Mouse (Mus musculus): ENCODE results near the gene Oard1. TPM values are rescaled to one million over a fixed set of nuclear protein-coding genes. Genes with fewer than 3 reads are reported as not detected.

Oard1 gene
- polyA plus RNA-seq, 1 experiment from 2014 or later = 73.5 TPM

DNA sequence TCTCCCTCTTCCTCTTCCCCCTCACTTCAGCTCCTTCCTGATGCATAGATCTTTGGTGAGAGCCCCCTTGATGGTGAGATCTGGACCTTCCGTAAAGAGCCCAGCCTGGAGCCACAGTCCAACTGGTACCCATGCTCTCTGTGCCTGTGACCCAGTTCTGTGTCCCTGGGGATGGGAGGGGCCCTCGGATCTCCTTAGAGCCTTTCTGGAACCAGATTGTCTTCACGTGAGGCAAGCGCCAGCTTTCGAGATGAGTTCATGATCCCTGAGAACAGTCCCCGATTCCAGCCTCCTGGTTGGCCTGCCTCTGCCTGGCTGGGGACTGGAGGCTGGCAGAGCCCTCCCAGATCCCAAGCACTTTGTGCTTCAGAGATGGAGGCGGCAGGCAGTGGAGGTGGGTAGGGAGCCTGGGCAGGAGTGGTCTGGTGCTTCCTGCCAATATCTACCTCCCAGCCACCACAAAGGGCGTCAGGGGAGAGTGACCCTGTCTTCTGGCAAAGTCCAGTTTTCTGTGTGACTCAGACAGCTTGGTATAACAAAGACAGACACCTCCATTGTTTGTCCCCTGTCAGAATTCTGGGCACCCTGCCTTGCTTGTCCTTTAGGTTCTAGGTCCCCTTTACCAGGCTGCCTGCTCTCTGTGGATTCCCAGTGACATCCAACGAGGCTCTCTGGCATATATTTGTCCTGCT is 42.1 kb downstream of the Oard1 start:
- Histone ChIP-seq H3K4me2 (ENCODE audit: low read depth) (no peak overlapping the region), H3K27me3 (ENCODE audit: control insufficient read depth, insufficient read depth, low read length) (no peaks in the 10 kb centered on the region), H3K9ac (ENCODE audit: low read length) (no peak overlapping the region), H3K4me1 (ENCODE audit: control insufficient read depth, insufficient read depth, low read length) (no peaks in the 10 kb centered on the region), H3K9me3 (ENCODE audit: control insufficient read depth, low read length) (no peaks in the 10 kb centered on the region), H3K27ac (ENCODE audit: low read depth, low read length) (no peak overlapping the region), H3K4me3 (ENCODE audit: low read depth, low read length) (no peak overlapping the region), H3K36me3 (ENCODE audit: control insufficient read depth, insufficient read depth, low read length) (no peaks in the 10 kb centered on the region)
- DNase-seq (ENCODE audit: low spot score) (no peak), ATAC-seq (ENCODE audit: insufficient read depth, low FRiP score, low TSS enrichment) (no peak)
- WGBS = 74% methylated on average over 9 of the region's 9 CpGs

DNA sequence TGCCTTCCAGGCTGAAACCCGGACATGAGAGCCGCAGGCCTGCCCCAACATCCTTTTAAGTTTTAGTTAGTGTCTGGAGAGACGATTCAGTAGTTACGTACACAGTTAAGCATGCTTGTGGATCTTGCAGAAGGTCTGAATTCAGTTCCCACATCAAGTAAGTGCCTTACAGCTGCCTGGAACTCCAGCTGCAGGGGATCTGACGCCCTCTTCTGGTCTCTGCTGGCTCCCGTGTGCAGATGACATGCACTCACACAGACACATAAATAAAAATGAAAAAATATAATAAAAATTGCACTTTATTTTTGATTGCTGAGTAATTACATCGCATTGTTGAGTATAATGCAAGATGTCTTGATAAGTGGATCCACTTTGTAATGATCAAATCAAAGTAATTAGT is 43.7 kb downstream of the Oard1 start:
- WGBS = 78% methylated on average over 7 of the region's 7 CpGs
- ATAC-seq (ENCODE audit: insufficient read depth, low FRiP score, low TSS enrichment) (no peak), DNase-seq (ENCODE audit: low spot score) (no peak)
- Histone ChIP-seq H3K27me3 (ENCODE audit: control insufficient read depth, insufficient read depth, low read length) (no peaks in the 10 kb centered on the region), H3K4me2 (ENCODE audit: low read depth) (no peak overlapping the region), H3K9ac (ENCODE audit: low read length) (no peak overlapping the region), H3K27ac (ENCODE audit: low read depth, low read length) (no peak overlapping the region), H3K9me3 (ENCODE audit: control insufficient read depth, low read length) (no peaks in the 10 kb centered on the region), H3K4me1 (ENCODE audit: control insufficient read depth, insufficient read depth, low read length) (no peaks in the 10 kb centered on the region), H3K36me3 (ENCODE audit: control insufficient read depth, insufficient read depth, low read length) (no peaks in the 10 kb centered on the region), H3K4me3 (ENCODE audit: low read depth, low read length) (no peak overlapping the region)

DNA sequence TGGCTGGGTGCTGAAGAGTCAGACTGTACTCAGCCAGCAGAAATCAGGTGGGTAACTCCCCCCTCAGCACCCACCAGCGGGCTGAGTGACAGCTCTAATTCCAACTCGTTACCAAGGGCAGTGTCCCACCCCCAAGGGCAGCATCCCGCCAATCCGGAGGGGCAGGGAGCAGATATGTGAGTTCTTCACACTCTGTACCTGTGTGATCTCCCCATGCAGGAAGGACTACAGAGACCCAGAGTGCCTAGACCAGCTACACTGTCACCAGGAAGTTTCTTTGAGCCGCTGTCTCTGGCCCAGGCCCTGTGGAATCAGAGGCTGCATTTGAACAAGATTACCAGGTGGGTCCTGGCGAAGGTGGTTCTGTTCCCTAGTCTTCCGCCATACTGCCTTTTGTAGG is 44.4 kb downstream of the Oard1 start:
- no peak for DNase-seq (ENCODE audit: low spot score)

DNA sequence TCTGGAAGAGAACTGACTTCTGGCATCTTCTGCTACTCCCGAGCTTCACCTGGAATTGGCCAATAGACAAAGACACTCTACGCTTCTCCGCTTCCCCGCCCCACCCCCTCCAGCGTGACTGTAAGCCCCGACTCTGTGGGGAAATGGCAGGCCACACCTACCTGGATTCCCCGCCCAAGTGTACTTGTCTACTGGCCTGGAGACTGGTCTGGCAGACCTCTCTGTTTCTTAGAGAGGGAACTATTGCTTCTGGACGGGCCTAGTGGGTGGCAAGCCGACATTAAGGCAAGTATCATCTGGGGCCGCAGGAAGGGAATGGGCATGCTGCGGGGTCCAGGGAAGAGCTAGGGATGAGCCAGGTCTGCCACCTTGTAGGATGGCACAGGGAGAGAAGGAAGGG is 44.9 kb downstream of the Oard1 start, which contains the start of gene Unc5cl:
Gene Unc5cl (plus strand): TSS at position 214 of the 400 bp plus-strand sequence.
- ATAC-seq (ENCODE audit: insufficient read depth, low FRiP score, low TSS enrichment) (no peak), DNase-seq (ENCODE audit: low spot score) (no peak)
- Histone ChIP-seq H3K9me3 (ENCODE audit: control insufficient read depth, low read length) (no peaks in the 10 kb centered on the region), H3K9ac (ENCODE audit: low read length) (no peak within 1 kb of the TSS), H3K4me1 (ENCODE audit: control insufficient read depth, insufficient read depth, low read length) (no peaks in the 10 kb centered on the region), H3K36me3 (ENCODE audit: control insufficient read depth, insufficient read depth, low read length) (no peaks in the 10 kb centered on the region), H3K27me3 (ENCODE audit: control insufficient read depth, insufficient read depth, low read length) (no peaks in the 10 kb centered on the region), H3K4me3 (ENCODE audit: low read depth, low read length) (no peak within 1 kb of the TSS), H3K27ac (ENCODE audit: low read depth, low read length) (no peak within 1 kb of the TSS), H3K4me2 (ENCODE audit: low read depth) (no peak within 1 kb of the TSS)
- 64% methylated on average over 11 of the region's 11 CpGs for WGBS

More for the DNA sequence above, 44.4 kb downstream of the Oard1 start:
- 61% methylated on average over 7 of the region's 7 CpGs for WGBS
- Histone ChIP-seq H3K27me3 (ENCODE audit: control insufficient read depth, insufficient read depth, low read length) (no peaks in the 10 kb centered on the region), H3K4me1 (ENCODE audit: control insufficient read depth, insufficient read depth, low read length) (no peaks in the 10 kb centered on the region), H3K4me3 (ENCODE audit: low read depth, low read length) (no peak overlapping the region), H3K9me3 (ENCODE audit: control insufficient read depth, low read length) (no peaks in the 10 kb centered on the region), H3K36me3 (ENCODE audit: control insufficient read depth, insufficient read depth, low read length) (no peaks in the 10 kb centered on the region), H3K9ac (ENCODE audit: low read length) (no peak overlapping the region), H3K27ac (ENCODE audit: low read depth, low read length) (no peak overlapping the region), H3K4me2 (ENCODE audit: low read depth) (no peak overlapping the region)
- ATAC-seq (ENCODE audit: insufficient read depth, low FRiP score, low TSS enrichment) = no peak

DNA sequence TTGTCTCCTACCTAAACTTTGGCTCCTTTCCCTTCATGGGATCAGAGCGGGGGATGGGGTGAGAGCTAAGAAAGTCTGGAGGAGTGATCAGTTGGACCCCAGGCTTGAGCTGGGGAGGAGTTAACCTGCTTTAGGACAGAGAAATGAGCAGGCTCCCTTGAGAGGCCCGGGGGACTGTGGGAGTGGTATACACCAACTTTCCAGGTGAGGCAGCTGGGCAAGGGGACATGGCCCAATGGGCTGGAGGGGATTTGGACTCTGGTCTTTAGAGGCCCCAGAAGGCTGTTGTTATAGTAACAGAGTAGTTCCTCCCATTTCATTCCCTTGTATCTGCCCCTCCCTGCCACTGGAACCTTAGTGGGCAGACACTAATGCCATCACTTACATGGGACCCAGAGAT is 46.1 kb downstream of the Oard1 start:
- DNase-seq (ENCODE audit: low spot score) (no peak), ATAC-seq (ENCODE audit: insufficient read depth, low FRiP score, low TSS enrichment) (no peak)
- Histone ChIP-seq H3K27ac (ENCODE audit: low read depth, low read length) (no peak overlapping the region), H3K27me3 (ENCODE audit: control insufficient read depth, insufficient read depth, low read length) (no peaks in the 10 kb centered on the region), H3K36me3 (ENCODE audit: control insufficient read depth, insufficient read depth, low read length) (no peaks in the 10 kb centered on the region), H3K4me3 (ENCODE audit: low read depth, low read length) (no peak overlapping the region), H3K4me1 (ENCODE audit: control insufficient read depth, insufficient read depth, low read length) (no peaks in the 10 kb centered on the region), H3K9me3 (ENCODE audit: control insufficient read depth, low read length) (no peaks in the 10 kb centered on the region), H3K4me2 (ENCODE audit: low read depth) (no peak overlapping the region), H3K9ac (ENCODE audit: low read length) (no peak overlapping the region)
- WGBS = 85% methylated on average over 2 of the region's 2 CpGs

DNA sequence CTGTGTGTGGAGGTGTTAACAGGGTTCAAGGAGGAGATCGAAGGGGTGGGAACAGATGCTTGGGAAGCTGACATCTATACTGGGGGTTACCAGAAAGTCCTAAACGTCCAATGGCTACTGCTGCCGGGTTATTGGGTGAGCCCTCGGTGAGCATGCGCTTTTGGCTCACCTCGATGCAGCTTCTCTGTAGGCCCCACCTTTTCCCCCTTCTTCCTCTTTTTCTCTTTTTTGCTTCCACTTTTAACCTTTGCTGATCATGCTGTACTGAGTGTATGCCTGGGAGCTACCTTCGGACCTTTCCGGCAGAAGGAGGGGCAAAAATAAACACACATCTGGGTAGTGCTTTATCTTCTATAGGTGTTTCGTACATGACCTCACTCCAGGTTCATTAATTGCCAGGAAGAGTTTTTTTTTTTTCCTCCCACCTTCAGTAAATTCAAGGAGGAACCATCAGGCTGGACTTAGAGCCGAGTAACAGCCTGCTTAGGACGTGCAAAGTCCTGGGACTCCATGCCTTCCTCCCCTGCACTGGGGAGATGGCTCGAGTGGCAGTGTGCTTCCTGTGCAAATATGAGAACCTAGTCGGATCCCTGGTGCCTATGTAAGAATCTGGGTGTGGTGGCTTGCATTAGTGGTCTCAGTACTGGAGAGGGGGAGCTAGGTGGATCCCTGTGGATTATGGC is 48.3 kb downstream of the Oard1 start:
- no peak overlapping the region for H3K27ac ChIP-seq (ENCODE audit: low read depth, low read length)
- no peak for ATAC-seq (ENCODE audit: insufficient read depth, low FRiP score, low TSS enrichment)
- H3K9me3 ChIP-seq (ENCODE audit: control insufficient read depth, low read length) = no peaks in the 10 kb centered on the region
- WGBS = 79% methylated on average over 13 of the region's 13 CpGs
- H3K36me3 ChIP-seq (ENCODE audit: control insufficient read depth, insufficient read depth, low read length) = no peaks in the 10 kb centered on the region
- H3K9ac ChIP-seq (ENCODE audit: low read length) = no peak overlapping the region
- no peaks in the 10 kb centered on the region for H3K27me3 ChIP-seq (ENCODE audit: control insufficient read depth, insufficient read depth, low read length)
- H3K4me1 ChIP-seq (ENCODE audit: control insufficient read depth, insufficient read depth, low read length) = no peaks in the 10 kb centered on the region
- H3K4me3 ChIP-seq (ENCODE audit: low read depth, low read length) = no peak overlapping the region
- no peak overlapping the region for H3K4me2 ChIP-seq (ENCODE audit: low read depth)
- DNase-seq (ENCODE audit: low spot score) = no peak

DNA sequence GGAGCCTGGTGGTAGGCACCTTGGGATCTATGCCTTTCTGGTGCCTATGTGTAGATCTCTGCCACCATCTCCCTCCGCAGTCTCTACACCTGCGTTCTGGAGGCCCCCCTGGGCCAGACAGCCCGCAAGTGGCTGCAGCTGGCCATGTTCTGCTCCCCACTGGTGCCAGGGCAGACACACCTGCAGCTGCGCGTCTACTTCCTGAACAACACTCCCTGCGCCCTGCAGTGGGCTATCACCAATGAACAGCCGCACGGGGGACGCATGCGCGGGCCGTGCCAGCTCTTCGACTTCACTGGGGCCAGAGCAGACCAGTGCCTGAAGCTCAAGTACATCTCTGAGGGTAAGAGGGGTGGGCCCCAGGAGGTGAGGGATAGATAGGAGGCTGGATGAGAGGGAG is 52.3 kb downstream of the Oard1 start:
- no peak overlapping the region for H3K4me3 ChIP-seq (ENCODE audit: low read depth, low read length)
- no peaks in the 10 kb centered on the region for H3K4me1 ChIP-seq (ENCODE audit: control insufficient read depth, insufficient read depth, low read length)

DNA sequence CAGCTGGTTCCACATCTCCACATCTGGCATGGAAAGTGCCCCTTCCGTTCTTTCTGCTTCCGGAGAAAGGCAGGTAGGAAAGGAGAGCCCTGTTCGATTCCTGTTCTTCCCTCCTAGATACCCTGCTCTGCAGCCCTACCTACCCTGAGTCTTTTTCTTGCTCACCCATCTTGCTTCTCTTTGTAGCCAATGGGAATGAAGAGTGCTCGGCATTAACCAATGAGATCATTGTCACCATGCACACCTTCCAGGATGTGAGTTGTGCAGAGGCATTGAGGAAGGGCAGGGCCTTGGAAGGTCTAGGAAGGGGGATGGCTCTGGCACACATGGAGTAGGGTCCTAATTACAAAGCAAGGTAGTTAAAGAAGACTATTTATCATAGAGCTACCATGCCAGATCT is 53.6 kb downstream of the Oard1 start:
- ATAC-seq (ENCODE audit: insufficient read depth, low FRiP score, low TSS enrichment) (no peak), DNase-seq (ENCODE audit: low spot score) (no peak)
- Histone ChIP-seq H3K4me1 (ENCODE audit: control insufficient read depth, insufficient read depth, low read length) (no peaks in the 10 kb centered on the region), H3K4me3 (ENCODE audit: low read depth, low read length) (no peak overlapping the region), H3K36me3 (ENCODE audit: control insufficient read depth, insufficient read depth, low read length) (no peaks in the 10 kb centered on the region), H3K9ac (ENCODE audit: low read length) (no peak overlapping the region), H3K27ac (ENCODE audit: low read depth, low read length) (no peak overlapping the region), H3K27me3 (ENCODE audit: control insufficient read depth, insufficient read depth, low read length) (peaks cover 2% of the 10 kb centered on the region; the same call in 1 of the 2 replicates), H3K4me2 (ENCODE audit: low read depth) (no peak overlapping the region), H3K9me3 (ENCODE audit: control insufficient read depth, low read length) (no peaks in the 10 kb centered on the region)
- WGBS = 91% methylated on average over 4 of the region's 4 CpGs

More for the DNA sequence above, 52.3 kb downstream of the Oard1 start:
- H3K27me3 ChIP-seq (ENCODE audit: control insufficient read depth, insufficient read depth, low read length) = peaks cover 2% of the 10 kb centered on the region; the same call in 1 of the 2 replicates
- no peak overlapping the region for H3K9ac ChIP-seq (ENCODE audit: low read length)
- H3K36me3 ChIP-seq (ENCODE audit: control insufficient read depth, insufficient read depth, low read length) = no peaks in the 10 kb centered on the region
- DNase-seq (ENCODE audit: low spot score) = no peak
- no peak overlapping the region for H3K27ac ChIP-seq (ENCODE audit: low read depth, low read length)
- 96% methylated on average over 13 of the region's 13 CpGs for WGBS
- H3K9me3 ChIP-seq (ENCODE audit: control insufficient read depth, low read length) = no peaks in the 10 kb centered on the region
- ATAC-seq (ENCODE audit: insufficient read depth, low FRiP score, low TSS enrichment) = no peak
- no peak overlapping the region for H3K4me2 ChIP-seq (ENCODE audit: low read depth)
